Comparison of ENCODE assay signal across 24 mouse cellular contexts in the genomic region with DNA sequence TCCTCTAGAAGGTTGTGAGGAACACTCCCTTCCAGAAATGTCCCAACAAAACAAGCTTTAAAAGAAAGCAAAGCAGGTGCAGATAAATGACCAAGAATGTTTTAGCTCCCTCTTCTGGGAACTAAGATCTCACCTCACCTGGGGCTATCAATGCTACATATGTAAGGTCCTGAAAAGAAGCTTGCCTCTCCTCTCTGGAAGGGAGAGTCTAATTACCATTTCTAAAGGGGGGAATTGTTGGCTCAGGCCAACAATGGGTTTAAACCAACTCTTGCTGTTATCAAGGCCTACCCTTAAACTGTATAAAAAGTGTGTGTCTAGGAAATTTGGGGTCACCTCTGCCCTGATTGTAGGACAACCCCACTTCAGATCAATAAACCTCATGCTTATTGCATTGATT.
"Had no signal": no experiment of that assay in that cellular context is flagged by ENCODE, and none has a peak within 500 bp of the region (broad histone marks: within the 10 kb centered on the region; RNA-seq: fewer than 3 reads in every experiment).

No protein-coding gene starts in this region.

- H3K9ac ChIP-seq: embryonic facial prominence, embryonic 12.5 days; embryonic facial prominence, embryonic 13.5 days; embryonic facial prominence, embryonic 15.5 days; forebrain, embryonic 12.5 days; forebrain, embryonic 13.5 days; forebrain, embryonic 15.5 days; forebrain, postnatal 0 days had no signal

- H3K4me3 ChIP-seq: embryonic facial prominence, embryonic 10.5 days; embryonic facial prominence, embryonic 12.5 days; embryonic facial prominence, embryonic 13.5 days; embryonic facial prominence, embryonic 15.5 days; erythroblast, embryonic 14.5 days; forebrain, embryonic 10.5 days; forebrain, embryonic 12.5 days; forebrain, embryonic 13.5 days; forebrain, embryonic 15.5 days; heart, adult 2 months; heart, embryonic 10.5 days had no signal

- H3K4me1 ChIP-seq: embryonic facial prominence, embryonic 10.5 days; embryonic facial prominence, embryonic 12.5 days; embryonic facial prominence, embryonic 13.5 days; embryonic facial prominence, embryonic 15.5 days; forebrain, embryonic 12.5 days; forebrain, embryonic 13.5 days; forebrain, embryonic 15.5 days; heart, embryonic 10.5 days had no signal

- DNase-seq: cerebellum, adult 9-11 months; cerebellum, postnatal 10 days; cerebellum, postnatal 14 days; cerebellum, postnatal 25 days; cerebellum, postnatal 36 days; embryo, embryonic 11 days; forebrain, postnatal 0 days; gastrocnemius, postnatal 10 days; gastrocnemius, postnatal 14 days; gastrocnemius, postnatal 25 days; gastrocnemius, postnatal 36 days; heart, adult 11 months; heart, adult 18-20 months; heart, adult 2 months had no signal

- H3K9me3 ChIP-seq: embryonic facial prominence, embryonic 10.5 days; embryonic facial prominence, embryonic 12.5 days; embryonic facial prominence, embryonic 13.5 days; embryonic facial prominence, embryonic 15.5 days; forebrain, embryonic 10.5 days; forebrain, embryonic 12.5 days; forebrain, embryonic 13.5 days; forebrain, embryonic 15.5 days; heart, embryonic 10.5 days had no signal

- H3K36me3 ChIP-seq: embryonic facial prominence, embryonic 10.5 days; embryonic facial prominence, embryonic 12.5 days; embryonic facial prominence, embryonic 13.5 days; embryonic facial prominence, embryonic 15.5 days; forebrain, embryonic 10.5 days; forebrain, embryonic 12.5 days; forebrain, embryonic 15.5 days; heart, embryonic 10.5 days had no signal

- H3K27ac ChIP-seq: embryonic facial prominence, embryonic 10.5 days; embryonic facial prominence, embryonic 12.5 days; embryonic facial prominence, embryonic 13.5 days; embryonic facial prominence, embryonic 15.5 days; forebrain, embryonic 10.5 days; forebrain, embryonic 12.5 days; forebrain, embryonic 13.5 days; forebrain, embryonic 15.5 days; heart, adult 2 months; heart, embryonic 10.5 days had no signal
